Mouse (Mus musculus): ENCODE measurements around the gene Sprr2e. TPM values are rescaled to one million over a fixed set of nuclear protein-coding genes. Genes with fewer than 3 reads are reported as not detected.

Gene Sprr2e
- polyA plus RNA-seq, 1 experiment from 2014 or later: not detected

Other genes with a start within 250 kb of the Sprr2e start
- not detected in 2 replicates for gene Prr9, start 228.2 kb upstream of the Sprr2e start, polyA plus RNA-seq (2015; fragmentation: Nextera tagmentation; extraction: Ambion mirVana)
- not detected in 2 replicates for gene Lelp1, start 209.4 kb upstream of the Sprr2e start, polyA plus RNA-seq (2015; fragmentation: Nextera tagmentation; extraction: Ambion mirVana)
- gene Sprr2a1, start 136.3 kb upstream of the Sprr2e start, polyA plus RNA-seq (2015; fragmentation: Nextera tagmentation; extraction: Ambion mirVana): not detected in 2 replicates
- gene Sprr2a2, start 136.2 kb upstream of the Sprr2e start, polyA plus RNA-seq (2015; fragmentation: Nextera tagmentation; extraction: Ambion mirVana): not detected in 2 replicates
- not detected in 2 replicates for gene Sprr2a3, start 66.7 kb upstream of the Sprr2e start, polyA plus RNA-seq (2015; fragmentation: Nextera tagmentation; extraction: Ambion mirVana)
- not detected in 2 replicates for gene Sprr2b, start 35.5 kb upstream of the Sprr2e start, polyA plus RNA-seq (2015; fragmentation: Nextera tagmentation; extraction: Ambion mirVana)
- gene Sprr2d, start 13.0 kb upstream of the Sprr2e start, polyA plus RNA-seq (2015; fragmentation: Nextera tagmentation; extraction: Ambion mirVana): not detected in 2 replicates
- gene Sprr2f, start 13.0 kb downstream of the Sprr2e start, polyA plus RNA-seq (2015; fragmentation: Nextera tagmentation; extraction: Ambion mirVana): not detected in 2 replicates
- not detected in 2 replicates for gene Sprr2h, start 33.5 kb downstream of the Sprr2e start, polyA plus RNA-seq (2015; fragmentation: Nextera tagmentation; extraction: Ambion mirVana)
- gene Sprr2i, start 55.8 kb downstream of the Sprr2e start, polyA plus RNA-seq (2015; fragmentation: Nextera tagmentation; extraction: Ambion mirVana): not detected in 2 replicates
- gene Sprr2j-ps, start 65.9 kb downstream of the Sprr2e start, polyA plus RNA-seq (2015; fragmentation: Nextera tagmentation; extraction: Ambion mirVana): not detected in 2 replicates
- gene Gm9774, start 77.3 kb downstream of the Sprr2e start, polyA plus RNA-seq (2015; fragmentation: Nextera tagmentation; extraction: Ambion mirVana): 6.7 and 7.1 TPM in 2 replicates
- gene Sprr2k, start 80.4 kb downstream of the Sprr2e start, polyA plus RNA-seq (2015; fragmentation: Nextera tagmentation; extraction: Ambion mirVana): not detected in 2 replicates
- not detected in 2 replicates for gene Sprr1b, start 86.6 kb downstream of the Sprr2e start, polyA plus RNA-seq (2015; fragmentation: Nextera tagmentation; extraction: Ambion mirVana)
- gene Sprr3, start 106.6 kb downstream of the Sprr2e start, polyA plus RNA-seq (2015; fragmentation: Nextera tagmentation; extraction: Ambion mirVana): not detected in 2 replicates
- not detected in 2 replicates for gene Sprr1a, start 133.8 kb downstream of the Sprr2e start, polyA plus RNA-seq (2015; fragmentation: Nextera tagmentation; extraction: Ambion mirVana)
- gene Sprr4, start 148.3 kb downstream of the Sprr2e start, polyA plus RNA-seq (2015; fragmentation: Nextera tagmentation; extraction: Ambion mirVana): not detected in 2 replicates
- not detected in 2 replicates for gene 2310046K23Rik, start 182.4 kb downstream of the Sprr2e start, polyA plus RNA-seq (2015; fragmentation: Nextera tagmentation; extraction: Ambion mirVana)
- gene Ivl, start 221.6 kb downstream of the Sprr2e start, polyA plus RNA-seq (2015; fragmentation: Nextera tagmentation; extraction: Ambion mirVana): not detected in 2 replicates
- not detected in 2 replicates for gene Smcp, start 236.9 kb downstream of the Sprr2e start, polyA plus RNA-seq (2015; fragmentation: Nextera tagmentation; extraction: Ambion mirVana)